Mouse (Mus musculus) skeletal muscle tissue, postnatal 0 days (tissue): ENCODE measurements around the gene Nhsl1. TPM values are rescaled to one million over a fixed set of nuclear protein-coding genes. Genes with fewer than 3 reads are reported as not detected.

Experiments used
- polyA plus RNA-seq: library from polyadenylated mRNA; unstranded; fragments of >200 nt; fragmentation: Nextera tagmentation; extraction: Ambion mirVana; gene quantifications from 2 replicates; pipeline ENCODE4 v1.2.1, GENCODE M21; 2015

The Nhsl1 gene
- polyA plus RNA-seq = 4.6 and 4.7 TPM in 2 replicates

DNA sequence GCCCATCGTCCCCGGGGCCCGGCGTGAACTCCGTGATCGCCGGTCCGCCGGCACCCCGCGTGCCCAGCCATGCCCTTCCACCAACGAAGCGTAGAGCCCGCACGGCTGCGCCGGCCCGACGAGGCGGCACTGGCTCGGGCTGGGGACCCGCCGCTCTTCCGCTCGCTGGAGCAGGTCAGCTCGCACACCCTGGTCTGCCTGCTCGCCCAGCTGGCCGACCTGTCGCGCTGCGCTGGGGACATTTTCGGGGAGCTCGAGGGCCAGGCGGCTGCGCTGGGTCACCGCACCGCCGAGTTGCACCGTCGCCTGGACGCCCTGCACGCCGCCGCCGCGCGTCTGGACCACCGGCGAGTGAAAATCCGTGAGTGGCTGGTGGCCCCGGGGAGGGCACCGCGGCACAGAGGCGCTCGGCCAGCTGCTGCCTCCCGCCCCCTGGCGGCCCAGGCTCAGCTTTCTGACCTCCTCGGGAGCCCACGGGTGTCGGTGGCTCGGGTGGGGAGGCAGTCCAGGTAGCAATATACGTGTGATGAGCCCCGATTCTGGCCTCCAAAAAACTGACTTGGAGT is at the start of gene Nhsl1:
Gene Nhsl1, plus strand, starts transcription at position 70 of the 566 bp plus-strand sequence.

DNA sequence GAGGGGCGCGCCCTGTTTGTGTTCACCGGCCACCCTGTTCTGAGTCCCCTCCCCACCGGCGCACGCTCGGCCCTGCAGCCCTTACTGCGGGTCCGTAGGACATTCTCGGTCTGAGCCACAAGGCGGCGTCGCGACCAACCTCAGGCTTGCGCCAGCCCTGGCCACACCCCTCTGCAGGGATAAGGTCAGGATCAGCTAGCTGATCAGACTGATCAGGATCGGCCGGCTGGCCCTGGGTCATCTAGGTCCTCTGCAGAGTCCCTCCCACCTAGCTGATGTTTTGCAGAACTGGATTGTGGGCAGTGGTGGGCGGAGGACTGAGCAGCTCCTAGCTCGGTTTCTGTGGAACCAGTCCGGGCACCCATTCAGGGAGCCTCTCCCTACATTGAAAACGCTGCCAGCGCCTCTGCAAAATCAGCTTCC is 227.0 kb downstream of the Nhsl1 start, which contains the start of gene Hebp2:
Gene Hebp2, minus strand, starts transcription at position 264 of the 423 bp plus-strand sequence.

Other genes starting within 250 kb of the Nhsl1 start
- gene Ect2l, start 108.1 kb upstream of the Nhsl1 start, polyA plus RNA-seq = 0.34 and 0.53 TPM in 2 replicates
- 8.9 and 9.0 TPM in 2 replicates for gene Ccdc28a, start 84.0 kb upstream of the Nhsl1 start, polyA plus RNA-seq
- gene Hebp2, start 227.1 kb downstream of the Nhsl1 start, polyA plus RNA-seq = 2.6 and 7.6 TPM in 2 replicates